ENCODE assay signal across 20 mouse cellular contexts in the genomic region with DNA sequence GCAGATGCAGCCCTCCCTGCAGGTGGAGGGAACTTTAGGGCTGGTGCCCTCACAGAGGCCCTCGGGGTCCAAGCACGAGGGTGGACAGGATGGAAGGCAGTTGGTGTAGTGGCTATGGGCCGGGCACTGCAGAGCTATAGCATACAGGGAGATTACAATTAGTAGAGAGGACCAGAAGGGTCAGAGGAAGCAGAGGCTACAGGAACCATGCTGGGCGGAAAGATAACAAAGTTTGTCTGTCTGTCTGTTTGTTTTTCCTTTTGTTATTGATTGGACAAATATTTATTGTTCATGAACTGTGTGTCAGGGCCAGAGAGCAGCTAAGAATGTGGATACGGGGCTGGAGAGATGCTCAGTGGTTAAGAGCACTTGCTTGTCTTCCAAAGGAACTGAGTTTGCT.
A peak's percentile ranks its signal among the peaks of the same experiment; 100 is the strongest.
DNase-seq lines count a peak whose midpoint lies in the region; ATAC-seq and TF ChIP-seq lines count a peak whose summit lies in the region.
"Had no signal": no experiment of that assay in that cellular context is flagged by ENCODE, and none has a peak within 500 bp of the region (broad histone marks: within the 10 kb centered on the region; RNA-seq: fewer than 3 reads in every experiment).

No protein-coding gene starts in this region.

- no peak for TF ChIP-seq CTCF in liver, embryonic 14.5 days (IDR thresholded peaks at IDR 0.05; ENCODE audit: low read depth)

- WGBS in liver, embryonic 11.5 days: 31% methylated on average over 5 of the region's 5 CpGs
- WGBS in liver, embryonic 12.5 days (ENCODE audit: insufficient replicate concordance): 26% methylated on average over 5 of the region's 5 CpGs
- 11% methylated on average over 5 of the region's 5 CpGs for WGBS in liver, embryonic 14.5 days (ENCODE audit: insufficient replicate concordance)
- WGBS in liver, embryonic 16.5 days (ENCODE audit: insufficient replicate concordance): 26% methylated on average over 5 of the region's 5 CpGs
- 65% methylated on average over 5 of the region's 5 CpGs for WGBS in limb, embryonic 10.5 days

- no peak overlapping the region for H3K4me2 ChIP-seq in liver, embryonic 11.5 days
- H3K4me2 ChIP-seq in liver, embryonic 12.5 days: no peak overlapping the region
- no peak overlapping the region for H3K4me2 ChIP-seq in liver, embryonic 14.5 days (ENCODE audit: low read depth)
- H3K4me2 ChIP-seq in liver, embryonic 16.5 days (ENCODE audit: low read depth, low read length): no peak overlapping the region
- H3K4me2 ChIP-seq: embryonic facial prominence, embryonic 12.5 days; forebrain, embryonic 13.5 days; forebrain, embryonic 15.5 days had no signal

- intact Hi-C loops in left cerebral cortex, postnatal 14 days (cut with DNase I): no loop called here

- H3K27ac ChIP-seq in liver, embryonic 11.5 days (ENCODE audit: low read depth, low read length): peak overlapping the region; percentile 37; the same call in 1 of the 2 replicates
- H3K27ac ChIP-seq in liver, embryonic 12.5 days: no peak overlapping the region
- H3K27ac ChIP-seq in liver, embryonic 14.5 days: no peak overlapping the region
- H3K27ac ChIP-seq in liver, embryonic 16.5 days (ENCODE audit: low read length): no peak overlapping the region
- no peak overlapping the region for H3K27ac ChIP-seq in limb, embryonic 10.5 days
- H3K27ac ChIP-seq: embryonic facial prominence, embryonic 10.5 days; embryonic facial prominence, embryonic 12.5 days; forebrain, embryonic 13.5 days; forebrain, embryonic 15.5 days had no signal

- H3K4me3 ChIP-seq in liver, embryonic 11.5 days (ENCODE audit: low read depth, low read length): no peak overlapping the region
- no peak overlapping the region for H3K4me3 ChIP-seq in liver, embryonic 12.5 days
- H3K4me3 ChIP-seq in liver, embryonic 14.5 days (ENCODE audit: insufficient read depth in 1 of 2, low read depth in 2 of 2, low read length in 2 of 2): no peak overlapping the region
- H3K4me3 ChIP-seq in liver, embryonic 16.5 days (ENCODE audit: low read depth, low read length): no peak overlapping the region
- H3K4me3 ChIP-seq in limb, embryonic 10.5 days: no peak overlapping the region
- H3K4me3 ChIP-seq: embryonic facial prominence, embryonic 10.5 days; embryonic facial prominence, embryonic 12.5 days; forebrain, embryonic 13.5 days; forebrain, embryonic 15.5 days had no signal

- H3K9ac ChIP-seq in liver, embryonic 11.5 days (ENCODE audit: low read depth, low read length): no peak overlapping the region
- no peak overlapping the region for H3K9ac ChIP-seq in liver, embryonic 12.5 days
- no peak overlapping the region for H3K9ac ChIP-seq in liver, embryonic 14.5 days (replicated peaks)
- no peak overlapping the region for H3K9ac ChIP-seq in liver, embryonic 16.5 days (ENCODE audit: low read depth, low read length)
- H3K9ac ChIP-seq: embryonic facial prominence, embryonic 12.5 days; forebrain, embryonic 13.5 days; forebrain, embryonic 15.5 days had no signal

- H3K9me3 ChIP-seq in liver, embryonic 11.5 days (ENCODE audit: control insufficient read depth, low read length): no peaks in the 10 kb centered on the region
- H3K9me3 ChIP-seq in liver, embryonic 12.5 days (replicated peaks): no peaks in the 10 kb centered on the region
- no peaks in the 10 kb centered on the region for H3K9me3 ChIP-seq in liver, embryonic 14.5 days (ENCODE audit: control insufficient read depth, low read length)
- H3K9me3 ChIP-seq in liver, embryonic 16.5 days (replicated peaks; ENCODE audit: control insufficient read depth, low read length): no peaks in the 10 kb centered on the region
- H3K9me3 ChIP-seq in limb, embryonic 10.5 days (replicated peaks): no peaks in the 10 kb centered on the region
- H3K9me3 ChIP-seq: embryonic facial prominence, embryonic 10.5 days; embryonic facial prominence, embryonic 12.5 days; forebrain, embryonic 13.5 days; forebrain, embryonic 15.5 days had no signal

- no peaks in the 10 kb centered on the region for H3K27me3 ChIP-seq in liver, embryonic 11.5 days (replicated peaks; ENCODE audit: control insufficient read depth, insufficient read depth, low read length)
- no peaks in the 10 kb centered on the region for H3K27me3 ChIP-seq in liver, embryonic 12.5 days (replicated peaks)
- no peaks in the 10 kb centered on the region for H3K27me3 ChIP-seq in liver, embryonic 14.5 days (ENCODE audit: control insufficient read depth, insufficient read depth, low read length)
- H3K27me3 ChIP-seq in liver, embryonic 16.5 days (ENCODE audit: control insufficient read depth, insufficient read depth, low read depth, low read length): no peaks in the 10 kb centered on the region
- no peaks in the 10 kb centered on the region for H3K27me3 ChIP-seq in limb, embryonic 10.5 days (ENCODE audit: low read depth, poor library complexity, severe bottlenecking)
- H3K27me3 ChIP-seq: embryonic facial prominence, embryonic 12.5 days; forebrain, embryonic 13.5 days; forebrain, embryonic 15.5 days had no signal

- no peak for TF ChIP-seq EP300 in liver, embryonic 14.5 days (IDR thresholded peaks at IDR 0.05; ENCODE audit: low read depth)

- no peak for DNase-seq in liver, embryonic 11.5 days (ENCODE audit: low spot score)
- DNase-seq in liver, embryonic 14.5 days (ENCODE audit: low read depth in 3 of 3, low spot score in 3 of 3): peak in 2 of 3 experiments; percentile 11 to 13
- DNase-seq in limb, embryonic 10.5 days (ENCODE audit: low spot score): no peak
- DNase-seq in left cerebral cortex, postnatal 14 days (ENCODE audit: low spot score in 2 of 2): no peak
- no peak for DNase-seq in cerebellum, postnatal 36 days
- DNase-seq in thymus, postnatal 14 days: no peak
- DNase-seq: adrenal gland, adult 2 months; adrenal gland, postnatal 10 days; adrenal gland, postnatal 25 days; cerebellum, adult 11 months; cerebellum, adult 18-20 months; cerebellum, adult 8-10 months; cerebellum, adult 9-11 months; cerebellum, postnatal 14 days had no signal

- peaks cover 3% of the 10 kb centered on the region; the same call in 1 of the 2 replicates for H3K4me1 ChIP-seq in liver, embryonic 11.5 days (replicated peaks; ENCODE audit: control insufficient read depth, insufficient read depth, low read length)
- H3K4me1 ChIP-seq in liver, embryonic 12.5 days: peaks cover 16% of the 10 kb centered on the region; the same call in 1 of the 2 replicates
- H3K4me1 ChIP-seq in liver, embryonic 14.5 days (replicated peaks; ENCODE audit: control insufficient read depth in 2 of 2, insufficient read depth in 2 of 2, low read length in 1 of 2): peaks cover 0 to 19% of the 10 kb centered on the region in 2 experiments; a peak in 2 of 4 replicates
- no peaks in the 10 kb centered on the region; the same call in 1 of the 2 replicates for H3K4me1 ChIP-seq in liver, embryonic 16.5 days (ENCODE audit: control insufficient read depth, low read depth, low read length)
- H3K4me1 ChIP-seq in limb, embryonic 10.5 days: 0 out of 2 replicates have a peak, but pooled peaks cover 2% of the 10 kb centered on the region
- H3K4me1 ChIP-seq: forebrain, embryonic 13.5 days; forebrain, embryonic 15.5 days had no signal

- no peaks in the 10 kb centered on the region for H3K36me3 ChIP-seq in liver, embryonic 11.5 days (ENCODE audit: control insufficient read depth, insufficient read depth, low read length)
- no peaks in the 10 kb centered on the region for H3K36me3 ChIP-seq in liver, embryonic 12.5 days
- H3K36me3 ChIP-seq in liver, embryonic 14.5 days (replicated peaks; ENCODE audit: control insufficient read depth, insufficient read depth, low read depth): no peaks in the 10 kb centered on the region
- H3K36me3 ChIP-seq in liver, embryonic 16.5 days (ENCODE audit: control insufficient read depth, insufficient read depth): no peaks in the 10 kb centered on the region
- H3K36me3 ChIP-seq in limb, embryonic 10.5 days: no peaks in the 10 kb centered on the region
- H3K36me3 ChIP-seq: embryonic facial prominence, embryonic 10.5 days; embryonic facial prominence, embryonic 12.5 days; forebrain, embryonic 15.5 days had no signal

- peak; percentile 70 for ATAC-seq in liver, embryonic 11.5 days (replicated peaks; ENCODE audit: low FRiP score)
- ATAC-seq in liver, embryonic 12.5 days: peak; percentile 54; the same call in 1 of the 2 replicates
- peak; percentile 58; the same call in 1 of the 2 replicates for ATAC-seq in liver, embryonic 14.5 days (ENCODE audit: insufficient read depth)
- ATAC-seq in liver, embryonic 16.5 days (ENCODE audit: low read depth): peak; percentile 64
- ATAC-seq: forebrain, embryonic 13.5 days; forebrain, embryonic 15.5 days had no signal

Comparison
In these comparisons a context has a peak if more than half of its experiments do, and no peak if none do; other contexts are left out.
1. DNase-seq: peak in liver, embryonic 14.5 days (2 of 3); none in liver, embryonic 11.5 days (single experiment), limb, embryonic 10.5 days (single experiment), left cerebral cortex, postnatal 14 days (0 of 2), cerebellum, postnatal 36 days (0 of 2) and thymus, postnatal 14 days (single experiment).
2. Peak in every context shown above with its lines, with median percentiles within 50 percentile points of each other: ATAC-seq.